Mouse (Mus musculus) cerebellum, postnatal 10 days (tissue): ENCODE measurements around the gene Ect2l.
"Not testable (repeated sequence)": the region's sequence is repeated elsewhere in the genome, so short reads cannot be mapped to it uniquely, and the experiment has no call there.

Experiments used
- DNase-seq, 2 experiments: peaks; one replicate each; pipeline ENCODE4 v3.0.0; 2021; ENCODE audit warnings: mixed read lengths in 2 of 2

Gene Ect2l

DNA sequence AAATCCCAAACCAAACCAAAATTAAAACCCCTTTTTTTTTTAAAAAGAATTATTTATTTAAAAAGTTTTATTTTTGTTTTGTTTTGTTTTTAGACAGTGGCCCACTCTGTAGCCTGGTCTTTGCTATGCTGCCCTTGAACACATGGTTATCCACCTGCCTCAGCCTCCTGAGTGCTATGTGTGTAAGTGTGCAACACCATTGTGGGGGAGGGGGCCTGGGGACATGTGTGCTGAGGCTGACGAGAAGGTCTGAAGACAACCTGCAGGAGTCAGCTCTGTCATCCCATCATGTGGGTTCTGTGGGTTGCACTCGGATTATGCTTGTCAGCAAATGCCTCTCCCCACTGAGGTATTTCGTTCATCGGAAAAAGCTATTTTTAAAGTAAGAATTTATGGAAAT is 21.2 kb downstream of the Ect2l start:
- no peak for DNase-seq

DNA sequence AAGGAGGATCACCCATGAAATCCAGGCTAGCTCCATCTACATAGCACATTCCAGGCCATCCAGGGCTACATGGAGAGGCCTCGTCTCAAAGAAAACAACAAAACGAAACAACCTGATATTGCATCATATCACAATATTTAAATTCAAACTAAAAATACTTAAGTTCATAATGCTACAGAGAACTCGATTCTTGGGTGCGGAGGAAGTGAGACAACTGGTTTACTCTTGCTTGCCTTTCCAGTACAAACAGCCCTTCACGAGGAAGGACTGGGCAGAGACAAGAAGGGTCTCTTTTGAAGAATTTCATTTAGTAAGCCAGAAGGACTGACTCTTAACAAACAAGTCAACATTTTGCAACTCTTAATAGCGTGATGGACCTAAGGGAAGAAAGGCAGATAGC is 22.1 kb downstream of the Ect2l start:
- DNase-seq = no peak

GRCm38 (mm10) chr10:18182246-18182645 is 28.4 kb downstream of the Ect2l start:
- DNase-seq = no peak

GRCm38 (mm10) chr10:18177304-18177703 is 33.4 kb downstream of the Ect2l start:
- no peak for DNase-seq

DNA sequence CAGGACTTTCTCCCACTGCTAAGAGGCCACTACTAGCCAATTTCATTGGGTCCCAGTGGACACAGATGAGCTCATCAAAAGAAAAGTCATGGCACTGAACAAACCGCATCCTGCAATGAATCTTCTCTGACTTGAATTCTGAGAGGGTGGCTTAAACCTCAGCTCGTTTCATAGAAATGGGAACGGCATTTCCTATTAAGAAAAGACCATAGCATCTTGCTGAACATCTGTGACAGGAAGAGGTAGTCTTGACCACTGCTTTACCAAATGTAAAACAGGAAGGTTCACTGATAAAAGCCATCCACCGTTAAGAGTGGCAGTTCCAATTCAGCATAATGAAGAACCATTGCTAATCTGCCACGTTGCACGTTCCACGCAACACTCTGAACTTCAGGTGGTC is 34.0 kb downstream of the Ect2l start:
- no peak for DNase-seq

DNA sequence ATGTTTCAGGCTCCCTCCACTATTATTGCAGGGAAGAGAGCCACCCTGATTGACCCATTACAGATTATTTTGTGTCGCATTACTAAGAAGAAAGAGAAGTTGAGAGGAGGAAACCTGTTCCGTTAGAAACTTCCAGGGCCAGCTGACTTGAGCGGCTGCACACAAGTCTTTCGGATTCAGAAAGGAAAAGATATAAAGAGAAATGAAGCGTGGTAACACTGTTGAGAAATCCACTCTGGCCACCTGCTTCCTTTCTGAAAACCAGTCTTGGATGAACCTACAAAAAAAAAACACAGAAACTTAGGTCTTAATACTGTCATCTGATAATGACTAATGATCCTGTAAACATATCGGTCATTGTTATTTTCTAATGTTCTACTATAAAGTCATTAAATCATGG is 35.6 kb downstream of the Ect2l start:
- DNase-seq = no peak

- DNase-seq = no peak
Measured at GRCm38 (mm10) chr10:18162435-18162971, 48.2 kb downstream of the Ect2l start.

- DNase-seq = no peak
Measured at GRCm38 (mm10) chr10:18147224-18147623, 63.5 kb downstream of the Ect2l start.

GRCm38 (mm10) chr10:18142231-18142630 is 68.5 kb downstream of the Ect2l start:
- DNase-seq = no peak

- peak; percentile 9 to 13 for DNase-seq
Measured at GRCm38 (mm10) chr10:18141389-18141788, 69.3 kb downstream of the Ect2l start.

DNA sequence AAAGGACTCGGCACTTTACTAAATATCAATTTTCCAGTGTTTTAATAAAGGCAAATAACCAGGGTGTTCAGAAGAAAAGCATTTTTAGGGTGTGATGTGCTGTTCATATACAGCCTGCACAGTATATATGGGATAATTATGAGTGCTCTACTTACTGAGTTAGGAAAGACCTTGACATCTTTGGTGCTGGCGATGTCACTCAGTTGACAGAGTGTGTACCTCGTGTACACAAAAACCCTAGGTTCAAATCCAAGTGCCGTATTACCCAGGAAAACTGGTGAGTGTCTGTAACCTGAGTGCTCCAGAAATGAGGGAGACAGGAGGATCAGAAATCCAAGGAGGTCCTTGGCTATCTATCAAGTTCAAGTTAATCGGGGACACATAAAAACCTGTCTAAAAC is 71.1 kb downstream of the Ect2l start:
- no peak for DNase-seq

DNA sequence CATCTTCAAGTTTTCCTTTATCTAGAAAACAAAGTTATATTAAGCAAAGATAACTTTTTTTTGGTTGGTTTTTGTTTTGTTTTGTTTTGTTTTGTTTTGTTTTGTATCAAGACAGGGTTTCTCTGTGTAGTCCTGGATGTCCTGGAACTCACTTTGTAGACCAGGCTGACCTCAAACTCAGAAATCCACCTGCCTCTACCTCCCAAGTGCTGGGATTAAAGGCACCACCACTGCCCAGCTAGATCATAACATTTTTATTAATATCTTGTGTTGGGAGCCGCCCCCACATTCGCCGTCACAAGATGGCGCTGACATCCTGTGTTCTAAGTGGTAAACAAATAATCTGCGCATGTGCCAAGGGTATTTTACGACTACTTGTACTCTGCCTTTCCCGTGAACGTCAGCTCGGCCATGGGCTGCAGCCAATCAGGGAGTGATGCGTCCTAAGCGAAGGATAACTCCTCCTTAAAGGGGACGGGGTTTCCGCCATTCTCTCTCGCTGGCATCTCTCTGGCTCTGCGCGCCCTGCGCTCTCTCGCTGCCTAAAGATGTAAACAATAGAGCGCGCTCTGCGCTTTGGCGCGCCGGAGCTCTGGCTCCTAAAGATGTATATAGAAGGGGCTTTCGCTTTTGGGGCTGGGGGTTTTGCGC is 71.7 kb downstream of the Ect2l start:
- DNase-seq = not testable (repeated sequence)

DNA sequence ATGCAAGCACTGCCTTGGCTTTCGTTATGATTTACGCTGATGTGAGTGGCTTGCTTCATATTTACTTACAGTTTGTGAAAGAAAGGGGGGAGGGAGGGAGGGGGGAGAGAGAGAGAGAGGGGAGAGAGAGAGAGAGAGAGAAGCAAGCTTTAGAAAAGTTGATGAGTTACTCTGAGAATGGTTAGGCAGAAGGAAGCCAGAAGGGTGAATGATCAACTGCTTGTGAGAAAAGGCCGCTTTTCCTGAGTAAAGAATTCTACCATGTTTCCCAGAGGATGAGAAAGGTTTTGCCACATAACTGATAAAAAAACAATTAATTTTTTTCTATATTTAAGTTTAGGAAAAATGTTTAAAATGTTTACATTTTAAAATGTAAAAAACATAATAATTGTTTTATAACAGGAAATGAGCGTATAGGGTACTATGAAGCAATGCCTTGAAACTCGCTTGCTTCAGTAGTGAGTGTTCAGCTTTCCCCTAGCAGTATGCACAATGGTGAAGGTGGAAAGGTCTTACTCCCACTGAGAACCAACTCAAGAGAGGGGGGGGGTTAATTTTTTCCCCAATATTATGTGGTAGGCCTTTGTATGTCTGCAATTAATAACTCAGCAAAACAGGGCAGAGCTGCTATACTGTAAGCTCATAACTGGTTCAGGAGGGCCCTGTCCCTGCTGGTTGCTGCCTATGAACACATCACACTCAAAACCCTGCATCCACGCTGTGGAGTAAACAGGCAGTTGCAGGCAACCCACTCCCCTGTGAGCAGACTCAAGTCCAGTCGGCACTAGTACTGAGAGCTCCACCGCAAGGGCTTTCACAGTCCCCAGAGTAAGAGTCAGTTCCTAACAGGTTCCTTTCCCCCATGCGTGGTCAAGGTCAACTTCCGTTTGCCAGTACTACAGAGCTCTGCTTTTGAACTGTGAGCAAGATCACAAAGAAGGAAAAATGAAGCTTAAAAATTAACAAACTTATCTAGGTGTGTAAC is 78.7 kb downstream of the Ect2l start:
- DNase-seq = no peak

GRCm38 (mm10) chr10:18130276-18130675 is 80.4 kb downstream of the Ect2l start:
- no peak for DNase-seq

DNA sequence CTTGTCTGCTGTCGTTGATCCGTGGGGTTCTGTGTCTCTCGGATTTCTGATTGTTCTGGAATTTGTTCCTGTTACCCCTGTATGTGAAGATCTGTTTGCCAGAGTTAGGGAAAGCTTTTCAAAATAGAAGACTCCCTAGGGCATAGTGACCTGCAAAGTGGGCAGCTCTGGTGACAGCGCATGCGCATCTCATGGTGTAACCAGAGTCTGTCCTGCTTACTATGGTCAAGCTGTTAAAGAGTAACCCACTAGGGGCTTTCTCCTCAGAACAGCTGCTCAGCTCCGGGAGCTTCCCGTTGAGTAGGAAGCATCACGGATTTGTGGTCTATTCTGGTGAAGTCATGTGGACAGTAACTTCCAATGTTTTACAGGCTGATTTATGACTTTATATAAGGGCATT is 92.4 kb downstream of the Ect2l start:
- DNase-seq = no peak

GRCm38 (mm10) chr10:18113473-18114093 is 97.1 kb downstream of the Ect2l start:
- DNase-seq = no peak

- DNase-seq = no peak
Measured at GRCm38 (mm10) chr10:18110940-18111339, 99.8 kb downstream of the Ect2l start.

DNA sequence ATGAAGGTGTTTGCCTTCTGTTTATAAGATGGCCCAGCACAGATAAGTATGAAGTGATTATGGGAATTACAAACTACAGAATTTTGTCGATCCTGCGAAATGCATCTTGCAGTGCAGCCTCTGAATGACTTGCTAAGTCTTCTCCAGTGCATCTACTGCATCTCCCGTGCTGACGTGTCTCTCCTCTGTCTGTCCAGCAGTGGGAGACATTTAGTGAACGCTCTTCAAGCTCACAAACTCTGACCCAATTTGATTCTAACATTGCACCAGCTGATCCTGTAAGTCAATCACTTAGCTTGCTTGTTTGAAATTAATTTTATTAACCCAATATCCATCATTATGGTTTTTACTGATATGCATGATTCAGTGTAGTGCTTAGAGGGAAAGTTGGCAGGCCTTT is 103.2 kb downstream of the Ect2l start:
- peak; percentile 10 to 21 for DNase-seq

DNA sequence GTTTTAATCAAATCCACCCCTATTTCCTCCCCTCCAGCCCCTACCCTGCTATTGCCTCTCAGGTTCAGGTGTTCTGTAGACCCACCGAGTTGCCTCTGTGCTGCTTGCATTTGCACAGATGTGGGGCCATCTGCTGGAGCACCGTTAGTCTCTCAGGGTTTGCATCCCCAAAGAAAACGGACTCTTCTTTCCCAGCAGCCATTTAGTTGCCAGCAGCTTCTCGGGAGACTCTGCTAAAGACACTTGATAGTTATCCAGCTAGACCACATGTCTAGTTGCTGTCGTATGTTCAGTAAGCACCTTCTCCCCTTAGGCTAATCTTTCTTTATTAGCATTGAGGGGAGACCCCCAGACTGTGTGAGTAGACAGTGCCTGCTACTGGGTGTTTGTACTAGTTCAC is 108.5 kb downstream of the Ect2l start:
- DNase-seq = no peak

DNA sequence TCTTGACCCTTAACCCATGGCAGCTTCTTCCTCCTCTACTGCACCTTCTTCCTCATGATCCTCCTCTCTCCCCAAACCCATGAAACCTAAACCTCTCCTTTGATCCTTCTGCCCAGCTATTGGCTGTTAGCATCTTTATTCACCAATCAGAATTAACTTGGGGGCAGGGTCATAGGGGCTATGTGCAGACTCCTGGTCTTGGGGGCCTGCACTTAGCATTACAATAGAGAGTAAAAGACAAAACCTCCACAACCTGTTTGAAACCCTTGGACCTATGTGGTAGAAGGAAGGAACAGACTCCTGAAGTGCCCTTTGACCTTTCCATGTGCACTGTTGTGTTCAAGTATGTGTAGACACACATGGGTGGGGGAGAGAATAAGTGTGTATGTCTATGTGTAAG is 120.0 kb downstream of the Ect2l start:
- no peak for DNase-seq

DNA sequence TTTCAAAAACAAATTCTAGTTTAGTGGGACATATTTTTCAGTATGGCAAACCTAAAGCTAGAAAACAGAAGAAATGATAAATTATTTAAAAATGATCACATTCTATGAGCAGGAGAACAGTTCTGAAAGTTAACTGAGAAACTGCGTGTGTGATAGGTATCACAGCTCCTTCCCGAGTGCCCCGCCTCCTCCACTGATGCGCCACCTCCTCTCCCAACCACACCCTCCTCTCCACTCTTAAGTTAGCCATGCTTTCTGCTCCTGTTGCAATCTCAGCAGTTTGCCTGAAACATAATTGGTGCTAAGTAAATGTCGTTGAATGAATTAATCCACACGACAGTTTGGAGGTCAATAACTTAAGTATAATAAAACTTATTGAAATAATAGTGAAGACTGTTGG is 127.9 kb downstream of the Ect2l start:
- DNase-seq = no peak

- no peak for DNase-seq
Measured at GRCm38 (mm10) chr10:18081536-18081935, 129.2 kb downstream of the Ect2l start.
